Mouse (Mus musculus) C2C12 (cell line): ENCODE measurements around the gene Itprip. TPM values are rescaled to one million over a fixed set of nuclear protein-coding genes. Genes with fewer than 3 reads are reported as not detected.

Experiments used
- H3K27me3 ChIP-seq: one replicate; pipeline ENCODE4 v1.6.1; 2011; ENCODE audit not compliant: control insufficient read depth, insufficient read depth, insufficient read length
- H3K36me3 ChIP-seq: one replicate; pipeline ENCODE4 v1.6.1; 2011; ENCODE audit not compliant: control insufficient read depth, insufficient read depth
- H3K4me3 ChIP-seq: one replicate; pipeline ENCODE4 v1.5.1; 2011; ENCODE audit warnings: mild to moderate bottlenecking, control low read depth; ENCODE audit not compliant: poor library complexity, insufficient read depth, severe bottlenecking
- H3K79me2 ChIP-seq: one replicate; pipeline ENCODE4 v1.6.1; 2011; ENCODE audit not compliant: control insufficient read depth, insufficient read depth
- H3K79me3 ChIP-seq: one replicate; pipeline ENCODE4 v1.6.1; 2011; ENCODE audit warnings: low read depth, control low read depth
- H3ac ChIP-seq: one replicate; pipeline ENCODE3; 2011; ENCODE audit warnings: low read depth; ENCODE audit not compliant: control insufficient read depth, insufficient read length
- CEBPB ChIP-seq: IDR thresholded peaks from one replicate; pipeline ENCODE4 v1.6.1; 2011; ENCODE audit warnings: low read depth, mild to moderate bottlenecking, control low read depth, moderate library complexity
- CTCF ChIP-seq: IDR thresholded peaks from one replicate; pipeline ENCODE4 v1.5.1; 2011; ENCODE audit not compliant: control insufficient read depth, insufficient read depth, insufficient read length
- FOSL1 ChIP-seq: IDR thresholded peaks from one replicate; pipeline ENCODE4 v1.8.0; 2011; ENCODE audit warnings: mild to moderate bottlenecking, low read length; ENCODE audit not compliant: poor library complexity, insufficient read depth, severe bottlenecking
- MAX ChIP-seq: IDR thresholded peaks from one replicate; pipeline ENCODE4 v1.6.1; 2011; ENCODE audit warnings: mild to moderate bottlenecking, control low read depth
- MYOD1 ChIP-seq: IDR thresholded peaks from one replicate; pipeline ENCODE4 v1.6.1; 2011; ENCODE audit warnings: low read depth; ENCODE audit not compliant: control insufficient read depth, insufficient read length
- MYOG ChIP-seq: IDR thresholded peaks from one replicate; pipeline ENCODE4 v1.6.1; 2011; ENCODE audit not compliant: control insufficient read depth, insufficient read length; ENCODE audit errors: extremely low read depth
- USF1 ChIP-seq: IDR thresholded peaks from one replicate; pipeline ENCODE4 v1.6.1; 2011; ENCODE audit warnings: low read depth, mild to moderate bottlenecking, control low read depth, moderate library complexity
- polyA plus RNA-seq: library from polyadenylated mRNA; unstranded; fragments of >200 nt; fragmentation: generic; extraction: Trizol; gene quantifications from one replicate; pipeline ENCODE4 v1.2.1, GENCODE M21; 2012; ENCODE audit warnings: missing spikeins

Gene Itprip
- polyA plus RNA-seq, 1 experiment: 66.5 TPM

DNA sequence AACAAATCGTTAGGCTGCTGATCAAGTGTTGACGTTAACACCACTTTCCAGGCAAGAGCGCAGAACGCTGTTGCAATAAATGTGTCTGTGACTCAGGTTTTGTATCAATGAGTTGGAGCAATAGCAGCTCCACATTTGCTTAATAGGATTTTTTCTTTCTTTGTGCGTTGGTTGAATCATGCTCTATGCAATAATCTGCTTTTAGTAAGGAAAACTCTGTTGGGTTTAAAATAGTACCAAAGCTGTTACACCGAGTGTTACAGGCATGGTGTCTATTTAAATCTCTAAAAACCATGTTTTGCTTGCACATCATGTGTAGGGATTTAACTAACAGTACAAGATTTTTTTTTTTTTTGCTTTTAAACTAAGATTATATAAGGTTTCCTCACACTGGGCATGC is 20.3 kb upstream of the Itprip start:
- Histone ChIP-seq H3K79me3 (no peaks in the 10 kb centered on the region), H3K36me3 (no peaks in the 10 kb centered on the region), H3K4me3 (no peak overlapping the region), H3ac (no peak overlapping the region), H3K27me3 (peaks cover 17% of the 10 kb centered on the region), H3K79me2 (no peaks in the 10 kb centered on the region)
- TF ChIP-seq MYOD1 (no peak), CEBPB (no peak), MYOG (no peak), MAX (no peak), CTCF (no peak), FOSL1 (no peak), USF1 (no peak)

DNA sequence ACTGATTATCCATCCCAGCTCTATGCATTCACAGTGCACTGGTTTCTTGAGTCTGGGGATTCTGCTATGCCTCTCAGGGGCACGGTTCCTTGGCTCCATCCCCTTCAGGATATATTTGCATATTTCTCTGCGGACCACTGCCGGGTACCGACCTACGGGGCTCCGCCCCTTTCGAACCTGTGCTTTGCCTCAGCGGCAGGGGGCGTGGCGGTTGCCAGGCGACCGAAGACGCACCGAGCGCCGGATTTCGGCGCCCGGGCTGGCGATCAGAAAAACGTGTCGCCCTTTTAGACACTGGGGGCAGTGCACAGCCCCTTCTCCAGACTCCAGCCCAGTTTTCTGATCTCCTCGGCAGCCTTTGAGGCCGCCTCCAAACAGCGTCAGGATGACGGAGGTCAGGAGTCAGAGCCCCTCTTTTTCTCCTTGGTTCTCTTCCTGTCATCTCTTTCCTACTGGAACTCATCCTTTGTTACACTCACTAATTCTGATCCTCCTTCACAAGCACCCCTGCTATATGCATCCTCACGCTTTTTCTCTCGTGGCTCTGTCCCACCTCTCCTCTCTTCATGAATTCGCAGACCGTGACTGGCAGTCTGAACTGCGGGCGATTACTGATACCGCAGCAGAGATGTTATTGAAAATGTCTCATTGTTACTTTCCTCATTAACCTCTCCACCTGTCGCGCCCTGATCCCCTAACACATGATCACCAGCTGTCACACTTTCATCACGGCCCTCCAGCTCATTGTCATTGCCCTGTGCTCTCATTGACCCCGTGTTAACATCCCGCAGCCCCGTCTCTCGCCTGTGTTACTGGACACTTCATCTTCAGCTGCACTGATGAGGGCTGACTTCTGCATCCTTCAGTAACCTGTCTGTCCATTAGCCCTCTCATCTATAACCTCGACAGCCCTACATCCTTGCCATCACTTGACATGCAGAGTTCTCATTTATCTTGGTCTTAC is 18.6 kb upstream of the Itprip start, which contains the start of gene Cfap58:
TSS of gene Cfap58 (plus strand) at position 233 of the 964 bp plus-strand sequence.
- H3K4me3 ChIP-seq: no peak within 1 kb of the TSS
- H3K36me3 ChIP-seq: no peaks in the 10 kb centered on the region
- H3K27me3 ChIP-seq: peaks cover 17% of the 10 kb centered on the region
- peak within 1 kb of the TSS; percentile 28 for H3ac ChIP-seq
- no peaks in the 10 kb centered on the region for H3K79me3 ChIP-seq
- TF ChIP-seq MYOD1: peak; percentile 53
- TF ChIP-seq MAX: no peak
- no peaks in the 10 kb centered on the region for H3K79me2 ChIP-seq

DNA sequence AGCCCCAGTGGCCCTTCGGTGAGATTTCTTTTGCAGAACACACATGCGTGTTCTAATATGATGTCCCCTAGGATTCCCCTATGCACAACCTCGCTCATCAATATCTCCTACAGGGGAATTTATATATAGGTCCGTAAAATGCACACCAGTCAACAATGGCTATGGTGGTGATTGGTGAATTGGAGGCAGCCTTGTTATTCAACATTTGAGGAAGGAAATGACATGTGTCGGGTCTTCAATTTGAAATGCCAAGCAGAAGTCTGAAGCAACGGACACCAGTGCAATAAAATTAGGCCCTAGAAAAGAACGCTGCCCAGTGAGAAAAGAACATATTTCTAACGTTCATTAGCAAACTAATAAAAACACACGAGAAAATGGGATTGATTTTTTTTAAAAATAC is 17.8 kb upstream of the Itprip start:
- Histone ChIP-seq H3K4me3 (no peak overlapping the region), H3K79me2 (no peaks in the 10 kb centered on the region), H3K27me3 (peaks cover 16% of the 10 kb centered on the region), H3ac (no peak overlapping the region), H3K79me3 (no peaks in the 10 kb centered on the region), H3K36me3 (no peaks in the 10 kb centered on the region)
- TF ChIP-seq USF1: no peak
- no peak for TF ChIP-seq MYOD1
- no peak for TF ChIP-seq CTCF
- TF ChIP-seq CEBPB: no peak
- TF ChIP-seq MYOG: no peak
- TF ChIP-seq FOSL1: no peak
- TF ChIP-seq MAX: no peak

DNA sequence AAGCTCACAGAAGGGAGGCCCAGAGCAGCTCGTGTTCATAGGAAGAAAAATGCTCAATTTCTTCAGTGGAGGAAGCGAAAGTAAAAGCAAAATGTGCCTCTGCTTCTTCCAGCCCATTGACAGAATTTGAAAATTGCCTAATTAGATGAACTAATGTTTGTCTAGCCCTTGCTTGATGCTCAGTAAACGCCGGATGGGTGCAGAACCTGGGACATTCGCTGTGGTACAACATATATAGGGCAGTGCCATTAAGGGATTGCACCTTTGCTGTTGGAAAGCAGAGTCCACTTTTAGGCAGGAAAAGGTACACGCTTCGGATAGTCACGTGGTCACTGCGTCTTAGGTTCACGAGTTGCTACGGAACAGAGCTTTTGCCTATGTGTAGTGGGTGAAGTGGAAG is 17.4 kb upstream of the Itprip start:
- H3ac ChIP-seq: no peak overlapping the region
- no peaks in the 10 kb centered on the region for H3K79me2 ChIP-seq
- no peaks in the 10 kb centered on the region for H3K36me3 ChIP-seq
- H3K27me3 ChIP-seq: peaks cover 12% of the 10 kb centered on the region
- H3K79me3 ChIP-seq: no peaks in the 10 kb centered on the region
- TF ChIP-seq USF1: no peak
- TF ChIP-seq CEBPB: no peak
- TF ChIP-seq MAX: no peak
- no peak for TF ChIP-seq MYOG
- TF ChIP-seq MYOD1: no peak
- TF ChIP-seq FOSL1: no peak
- no peak for TF ChIP-seq CTCF
- H3K4me3 ChIP-seq: no peak overlapping the region

DNA sequence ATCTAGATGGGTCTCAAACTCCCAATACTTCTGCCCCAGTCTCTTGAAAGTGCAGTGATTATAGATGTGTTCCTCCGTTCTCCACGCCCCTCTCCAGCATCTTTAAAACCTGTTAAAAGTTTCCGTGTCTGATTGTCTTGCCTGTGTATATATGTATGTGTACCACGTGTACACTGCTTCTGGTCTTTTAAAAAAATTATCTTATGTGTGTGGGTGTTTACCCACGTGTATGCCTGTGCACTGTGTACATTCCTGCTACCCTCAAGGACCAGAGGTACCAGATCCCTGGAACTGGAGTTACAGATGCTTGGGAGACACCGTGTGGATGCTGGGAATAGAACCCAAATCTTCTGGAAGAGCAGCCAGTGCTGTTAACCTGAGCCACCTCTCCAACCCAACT is 16.4 kb upstream of the Itprip start:
- no peaks in the 10 kb centered on the region for H3K79me2 ChIP-seq
- TF ChIP-seq USF1 (no peak), MYOD1 (no peak), MAX (no peak), CEBPB (no peak), FOSL1 (no peak), CTCF (no peak), MYOG (no peak)
- H3K36me3 ChIP-seq: no peaks in the 10 kb centered on the region

GRCm38 (mm10) chr19:47934636-47935238 is 15.6 kb upstream of the Itprip start:
- no peaks in the 10 kb centered on the region for H3K79me2 ChIP-seq
- H3K4me3 ChIP-seq: no peak overlapping the region
- no peak overlapping the region for H3ac ChIP-seq
- H3K27me3 ChIP-seq: peaks cover 9% of the 10 kb centered on the region
- no peaks in the 10 kb centered on the region for H3K79me3 ChIP-seq
- TF ChIP-seq CEBPB (no peak), CTCF (no peak), MAX (no peak), USF1 (no peak), FOSL1 (no peak), MYOG (no peak), MYOD1 (no peak)
- H3K36me3 ChIP-seq: no peaks in the 10 kb centered on the region

More for the DNA sequence above, 16.4 kb upstream of the Itprip start:
- peaks cover 11% of the 10 kb centered on the region for H3K27me3 ChIP-seq
- no peak overlapping the region for H3K4me3 ChIP-seq
- no peak overlapping the region for H3ac ChIP-seq
- no peaks in the 10 kb centered on the region for H3K79me3 ChIP-seq
